ENCODE assay signal across 8 mouse cellular contexts in the genomic region with DNA sequence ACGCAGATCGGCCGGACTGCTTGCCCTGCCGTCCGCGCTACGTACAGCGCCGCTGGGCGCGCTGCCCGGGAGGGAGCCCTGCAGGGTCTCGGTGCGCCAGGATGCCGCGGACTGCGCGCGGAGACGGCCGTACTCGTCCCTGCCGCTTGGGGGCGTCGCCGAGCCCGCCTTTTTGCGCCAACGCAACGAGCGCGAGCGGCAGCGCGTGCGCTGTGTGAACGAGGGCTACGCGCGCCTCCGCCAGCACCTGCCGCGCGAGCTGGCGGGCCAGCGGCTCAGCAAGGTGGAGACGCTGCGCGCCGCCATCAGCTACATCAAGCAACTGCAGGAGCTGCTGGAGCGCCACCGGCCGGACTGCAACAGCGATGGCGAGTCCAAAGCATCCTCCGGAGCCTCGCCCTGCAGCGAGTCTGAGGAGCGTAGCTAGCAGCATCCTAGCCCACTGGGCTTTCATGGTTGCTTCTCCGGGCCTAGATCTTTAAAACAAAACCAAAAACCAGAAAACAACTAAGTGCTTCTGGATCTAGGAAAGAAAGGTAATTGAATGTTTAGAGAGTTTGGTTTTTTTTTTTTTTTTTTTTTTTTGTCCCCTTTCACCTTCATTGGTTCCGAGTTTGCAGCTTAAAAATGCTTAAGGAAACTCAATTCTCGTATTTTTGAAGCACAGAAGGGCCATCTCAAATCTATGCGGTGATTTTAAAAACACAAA. TPM values are rescaled to one million over a fixed set of nuclear protein-coding genes. Genes with fewer than 3 reads are reported as not detected.
DNase-seq lines count a peak whose midpoint lies in the region; ATAC-seq and TF ChIP-seq lines count a peak whose summit lies in the region.

No protein-coding gene starts in this region.

- peak overlapping the region; percentile 82 for H3K4me2 ChIP-seq in forebrain, embryonic 13.5 days
- peak overlapping the region; percentile 92 for H3K4me2 ChIP-seq in hindbrain, embryonic 14.5 days (replicated peaks)

- H3K27me3 ChIP-seq in E14TG2a.4 (ENCODE audit: insufficient read depth, low read length) = peaks cover 13% of the 10 kb centered on the region
- H3K27me3 ChIP-seq in forebrain, embryonic 13.5 days = peaks cover 19% of the 10 kb centered on the region; the same call in 1 of the 2 replicates
- H3K27me3 ChIP-seq in hindbrain, embryonic 14.5 days (ENCODE audit: control insufficient read depth, insufficient read depth, low read length) = peaks cover 16% of the 10 kb centered on the region; the same call in 1 of the 2 replicates

- peak overlapping the region; percentile 82 for H3K4me3 ChIP-seq in E14TG2a.4 (replicated peaks; ENCODE audit: low read length)
- H3K4me3 ChIP-seq in brown adipose tissue, adult 24 weeks (ENCODE audit: insufficient read depth, low read depth, low read length) = peak overlapping the region; percentile 60
- H3K4me3 ChIP-seq in forebrain, embryonic 13.5 days = peak overlapping the region; percentile 57
- peak overlapping the region; percentile 54 for H3K4me3 ChIP-seq in hindbrain, embryonic 14.5 days (replicated peaks; ENCODE audit: low read length)

- no peak for TF ChIP-seq CTCF in E14TG2a.4 (conservative IDR thresholded peaks at IDR 0.05; ENCODE audit: low read length)

- under 1% methylated on average over 61 of the region's 63 CpGs for WGBS in forebrain, embryonic 13.5 days
- WGBS in hindbrain, embryonic 14.5 days = 1% methylated on average over 63 of the region's 63 CpGs

- peak; percentile 83 for DNase-seq in hindbrain, embryonic 14.5 days (ENCODE audit: low spot score)
- peak; percentile 67 to 78 for DNase-seq in layer of hippocampus, postnatal 25 days (ENCODE audit: extremely low spot score in 1 of 2, low spot score in 1 of 2)
- peak; percentile 63 for DNase-seq in lung, postnatal 10 days
- peak; percentile 58 for DNase-seq in retina, adult 2 months (ENCODE audit: low read depth, low spot score)
- DNase-seq in thymus, postnatal 25 days = peak; percentile 80

- peak overlapping the region; percentile 72 for H3K9ac ChIP-seq in forebrain, embryonic 13.5 days
- peak overlapping the region; percentile 63 for H3K9ac ChIP-seq in hindbrain, embryonic 14.5 days

- no peaks in the 10 kb centered on the region for H3K36me3 ChIP-seq in E14TG2a.4 (ENCODE audit: insufficient read depth, low read length)
- no peaks in the 10 kb centered on the region for H3K36me3 ChIP-seq in forebrain, embryonic 13.5 days (ENCODE audit: poor library complexity, severe bottlenecking)
- no peaks in the 10 kb centered on the region for H3K36me3 ChIP-seq in hindbrain, embryonic 14.5 days (replicated peaks; ENCODE audit: control insufficient read depth, insufficient read depth)

- H3K27ac ChIP-seq in brown adipose tissue, adult 24 weeks (replicated peaks; ENCODE audit: low read depth, low read length) = no peak overlapping the region
- no peak overlapping the region for H3K27ac ChIP-seq in forebrain, embryonic 13.5 days
- no peak overlapping the region for H3K27ac ChIP-seq in hindbrain, embryonic 14.5 days

- no peaks in the 10 kb centered on the region for H3K9me3 ChIP-seq in E14TG2a.4 (ENCODE audit: low read length)
- no peaks in the 10 kb centered on the region for H3K9me3 ChIP-seq in forebrain, embryonic 13.5 days (replicated peaks)
- H3K9me3 ChIP-seq in hindbrain, embryonic 14.5 days (ENCODE audit: control insufficient read depth, low read length) = no peaks in the 10 kb centered on the region

- peak; percentile 92 for ATAC-seq in forebrain, embryonic 13.5 days
- peak; percentile 94 for ATAC-seq in hindbrain, embryonic 14.5 days (ENCODE audit: low FRiP score)

- peaks cover 43% of the 10 kb centered on the region for H3K4me1 ChIP-seq in E14TG2a.4 (replicated peaks; ENCODE audit: low read depth, low read length)
- H3K4me1 ChIP-seq in brown adipose tissue, adult 24 weeks (ENCODE audit: control insufficient read depth, insufficient read depth, insufficient read length, low read length) = no peaks in the 10 kb centered on the region
- peaks cover 17% of the 10 kb centered on the region for H3K4me1 ChIP-seq in forebrain, embryonic 13.5 days
- H3K4me1 ChIP-seq in hindbrain, embryonic 14.5 days (replicated peaks; ENCODE audit: control insufficient read depth, insufficient read depth, low read length) = peaks cover 13% of the 10 kb centered on the region

RNA-seq across cellular contexts. Expression of a gene that starts 1.2 kb away (rescaled TPM):
- not detected in 2 replicates for polyA plus RNA-seq in brown adipose tissue, adult 24 weeks (2012; ENCODE audit: insufficient read depth, insufficient read length, missing spikeins)
- polyA plus RNA-seq in forebrain, embryonic 13.5 days (2015; fragmentation: Nextera tagmentation; extraction: Ambion mirVana) = 0.41 and 0.48 TPM in 2 replicates
- 0.17 and 0.39 TPM in 2 replicates for polyA plus RNA-seq in hindbrain, embryonic 14.5 days (2014; fragmentation: Nextera tagmentation; extraction: Ambion mirVana)
- total RNA-seq in layer of hippocampus, postnatal 25 days (2021) = under 1 TPM; 0.70 to 0.98 TPM

RNA-seq across cellular contexts. Expression of a gene that starts 11.7 kb away (rescaled TPM):
- 4.3 and 6.4 TPM in 2 replicates for polyA plus RNA-seq in brown adipose tissue, adult 24 weeks (2012; ENCODE audit: insufficient read depth, insufficient read length, missing spikeins)
- polyA plus RNA-seq in forebrain, embryonic 13.5 days (2015; fragmentation: Nextera tagmentation; extraction: Ambion mirVana) = 18.5 and 20.1 TPM in 2 replicates
- polyA plus RNA-seq in hindbrain, embryonic 14.5 days (2014; fragmentation: Nextera tagmentation; extraction: Ambion mirVana) = 31.0 and 39.1 TPM in 2 replicates
- total RNA-seq in layer of hippocampus, postnatal 25 days (2021) = 10 to 100 TPM; 22.2 to 29.6 TPM

RNA-seq across cellular contexts. Expression of a gene that starts 29.0 kb away (rescaled TPM):
- 62.7 and 68.6 TPM in 2 replicates for polyA plus RNA-seq in brown adipose tissue, adult 24 weeks (2012; ENCODE audit: insufficient read depth, insufficient read length, missing spikeins)
- 185 and 201 TPM in 2 replicates for polyA plus RNA-seq in forebrain, embryonic 13.5 days (2015; fragmentation: Nextera tagmentation; extraction: Ambion mirVana)
- 154 and 160 TPM in 2 replicates for polyA plus RNA-seq in hindbrain, embryonic 14.5 days (2014; fragmentation: Nextera tagmentation; extraction: Ambion mirVana)
- total RNA-seq in layer of hippocampus, postnatal 25 days (2021) = 100 to 1,000 TPM; 101 to 110 TPM
